Mouse (Mus musculus) intestine, postnatal 0 days (tissue): ENCODE measurements at regions not wholly inside any gene's neighbourhood (a gene's known extent, or its start where the extent isn't known, plus 50 kb on each side); places are given as distances from the start of the nearest gene placed in this dataset.
A peak's percentile ranks its signal among the peaks of the same experiment; 100 is the strongest.

Experiments used
- ATAC-seq: fragments of 200-750 bp; cut with Nextera tagmentation; 2 replicates; pipeline ENCODE4 v1.8.0; 2017; ENCODE audit warnings: mild to moderate bottlenecking, moderate TSS enrichment, moderate library complexity
- H3K27ac ChIP-seq: fragments of 300-500 bp; sonication (generic); 2 replicates; pipeline ENCODE4 v1.5.1; 2014; ENCODE audit warnings: mild to moderate bottlenecking, low read depth, low read length, moderate library complexity
- H3K27me3 ChIP-seq: fragments of 300-500 bp; sonication (generic); replicated peaks from 2 replicates; pipeline ENCODE4 v1.6.1; 2014; ENCODE audit warnings: low read length, mixed read lengths; ENCODE audit not compliant: control insufficient read depth, insufficient read depth
- H3K36me3 ChIP-seq: fragments of 300-500 bp; sonication (generic); 2 replicates; pipeline ENCODE4 v1.6.1; 2014; ENCODE audit warnings: mild to moderate bottlenecking, moderate library complexity; ENCODE audit not compliant: control insufficient read depth, insufficient read depth
- H3K4me1 ChIP-seq: fragments of 300-500 bp; sonication (generic); replicated peaks from 2 replicates; pipeline ENCODE4 v1.6.1; 2014; ENCODE audit warnings: antibody characterized with exemption, low read length, mixed read lengths; ENCODE audit not compliant: control insufficient read depth, insufficient read depth
- H3K4me2 ChIP-seq: fragments of 300-500 bp; sonication (generic); replicated peaks from 2 replicates; pipeline ENCODE4 v1.6.1; 2014; ENCODE audit warnings: low read depth, mild to moderate bottlenecking, moderate library complexity
- H3K4me3 ChIP-seq: fragments of 300-500 bp; sonication (generic); 2 replicates; pipeline ENCODE4 v1.5.1; 2014; ENCODE audit warnings: low read depth, low read length
- H3K9ac ChIP-seq: fragments of 300-500 bp; sonication (generic); 2 replicates; pipeline ENCODE4 v1.6.1; 2014; ENCODE audit warnings: mild to moderate bottlenecking, low read depth, low read length
- H3K9me3 ChIP-seq: fragments of 300-500 bp; sonication (generic); 2 replicates; pipeline ENCODE4 v1.6.1; 2016; ENCODE audit warnings: mixed run types; ENCODE audit not compliant: control insufficient read depth
- CTCF ChIP-seq: sonication (generic); IDR thresholded peaks from 2 replicates; pipeline ENCODE4 v1.5.1; 2016; ENCODE audit warnings: low read depth, mild to moderate bottlenecking, control low read depth, antibody characterized with exemption, moderate library complexity
- WGBS: fragments of 180-500 bp; shearing (Covaris S2); extraction: QIAGEN DNeasy Blood & Tissue Kit; methylation state at CpG from one replicate; pipeline ENCODE4 v1.1.7; 2014; 5-methylcytosine and 5-hydroxymethylcytosine counted together

GRCm38 (mm10) chr2:61378297-61378696 is 200.1 kb upstream of the Tank start:
- Histone ChIP-seq H3K36me3 (no peaks in the 10 kb centered on the region), H3K4me2 (no peak overlapping the region), H3K4me3 (no peak overlapping the region), H3K9me3 (no peaks in the 10 kb centered on the region), H3K27ac (no peak overlapping the region), H3K27me3 (no peaks in the 10 kb centered on the region), H3K9ac (no peak overlapping the region), H3K4me1 (no peaks in the 10 kb centered on the region)
- ATAC-seq = no peak
- no peak for TF ChIP-seq CTCF
- 86% methylated on average over 5 of the region's 5 CpGs for WGBS

GRCm38 (mm10) chr2:61377756-61378155 is 200.6 kb upstream of the Tank start:
- Histone ChIP-seq H3K27ac (no peak overlapping the region), H3K4me2 (no peak overlapping the region), H3K36me3 (no peaks in the 10 kb centered on the region), H3K9ac (no peak overlapping the region), H3K4me3 (no peak overlapping the region), H3K27me3 (no peaks in the 10 kb centered on the region), H3K9me3 (no peaks in the 10 kb centered on the region), H3K4me1 (no peaks in the 10 kb centered on the region)
- TF ChIP-seq CTCF = no peak
- WGBS = 90% methylated on average over 8 of the region's 8 CpGs
- no peak for ATAC-seq

DNA sequence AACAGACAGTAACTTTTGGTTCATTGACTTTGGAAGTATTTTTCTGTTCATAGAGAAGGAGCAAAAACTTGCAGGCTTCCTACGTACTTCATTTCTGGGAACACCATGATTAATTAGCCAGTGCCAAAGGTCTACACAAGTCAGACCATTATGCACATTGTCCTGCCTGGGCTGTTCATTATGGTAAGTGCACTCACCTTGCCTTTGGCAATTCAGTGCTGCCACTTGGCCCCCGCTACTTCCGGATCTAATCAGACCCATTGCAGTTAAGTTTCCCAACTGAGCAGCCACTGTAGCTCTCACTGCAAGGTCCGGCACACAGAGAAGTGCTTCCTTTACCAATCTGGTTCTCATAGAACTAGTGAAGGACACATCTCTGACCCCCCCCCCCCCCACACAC is 215.8 kb upstream of the Tank start:
- TF ChIP-seq CTCF = no peak
- 91% methylated on average over 4 of the region's 4 CpGs for WGBS
- no peaks in the 10 kb centered on the region for H3K4me1 ChIP-seq
- H3K9me3 ChIP-seq = no peaks in the 10 kb centered on the region
- H3K27me3 ChIP-seq = no peaks in the 10 kb centered on the region
- no peak for ATAC-seq
- H3K9ac ChIP-seq = no peak overlapping the region
- no peaks in the 10 kb centered on the region for H3K36me3 ChIP-seq
- no peak overlapping the region for H3K27ac ChIP-seq
- no peak overlapping the region for H3K4me2 ChIP-seq
- no peak overlapping the region for H3K4me3 ChIP-seq

DNA sequence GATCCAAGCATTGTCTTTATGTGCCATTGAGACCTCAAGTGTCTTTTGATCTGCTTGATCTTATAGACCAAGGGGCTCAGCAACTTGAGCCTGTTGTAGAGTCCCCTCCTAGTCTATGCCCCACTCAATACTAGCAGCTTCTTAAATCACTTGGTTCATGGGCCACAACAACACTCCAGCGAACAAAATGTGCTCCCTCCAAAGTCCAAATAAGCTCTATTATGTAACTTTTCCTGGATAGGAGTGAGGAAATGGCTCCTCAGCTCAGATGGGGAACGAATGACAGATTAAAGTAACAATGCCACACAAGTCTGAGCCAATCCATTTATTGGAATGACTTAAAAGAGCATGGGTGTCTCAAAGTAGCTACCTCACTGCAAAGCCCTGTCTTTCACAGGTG is 217.0 kb upstream of the Tank start:
- no peaks in the 10 kb centered on the region for H3K9me3 ChIP-seq
- TF ChIP-seq CTCF = no peak
- H3K36me3 ChIP-seq = no peaks in the 10 kb centered on the region
- no peak for ATAC-seq
- H3K4me1 ChIP-seq = no peaks in the 10 kb centered on the region
- 76% methylated on average over 2 of the region's 2 CpGs for WGBS
- no peak overlapping the region for H3K4me2 ChIP-seq
- no peaks in the 10 kb centered on the region for H3K27me3 ChIP-seq
- no peak overlapping the region for H3K27ac ChIP-seq
- H3K9ac ChIP-seq = no peak overlapping the region
- H3K4me3 ChIP-seq = no peak overlapping the region

DNA sequence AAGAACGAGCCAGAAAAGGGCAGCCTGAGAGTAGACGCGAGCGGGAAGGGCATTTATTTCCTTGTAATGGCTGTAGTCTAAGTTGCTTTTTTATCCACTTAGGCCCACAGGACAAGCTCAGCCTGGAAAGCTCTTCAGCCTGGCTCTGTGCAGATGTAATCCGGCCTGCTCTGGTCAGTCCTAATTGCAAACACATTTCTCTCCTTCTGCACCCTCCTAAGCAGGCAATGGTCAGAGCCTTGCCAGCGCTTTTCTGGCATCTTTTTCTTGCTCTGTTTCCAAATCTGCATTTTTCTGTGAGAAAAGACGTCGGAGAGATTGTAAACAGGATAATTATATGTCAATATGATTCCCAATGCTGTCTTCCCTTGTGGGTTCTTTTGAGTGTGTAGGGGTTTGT is 224.3 kb upstream of the Tank start:
- no peak overlapping the region for H3K27ac ChIP-seq
- WGBS = 65% methylated on average over 8 of the region's 8 CpGs

GRCm38 (mm10) chr2:61347451-61347850 is 230.9 kb upstream of the Tank start:
- Histone ChIP-seq H3K9me3 (no peaks in the 10 kb centered on the region), H3K9ac (no peak overlapping the region), H3K4me2 (no peak overlapping the region), H3K27ac (no peak overlapping the region), H3K27me3 (no peaks in the 10 kb centered on the region), H3K4me3 (no peak overlapping the region), H3K4me1 (no peaks in the 10 kb centered on the region), H3K36me3 (no peaks in the 10 kb centered on the region)
- TF ChIP-seq CTCF = no peak
- 81% methylated on average over 3 of the region's 3 CpGs for WGBS
- no peak for ATAC-seq

More for the DNA sequence above, 224.3 kb upstream of the Tank start:
- Histone ChIP-seq H3K27me3 (no peaks in the 10 kb centered on the region), H3K9ac (no peak overlapping the region), H3K36me3 (no peaks in the 10 kb centered on the region), H3K4me1 (no peaks in the 10 kb centered on the region), H3K4me3 (no peak overlapping the region), H3K9me3 (no peaks in the 10 kb centered on the region), H3K4me2 (no peak overlapping the region)
- no peak for ATAC-seq
- no peak for TF ChIP-seq CTCF

GRCm38 (mm10) chr2:61346012-61346760 is 232.2 kb upstream of the Tank start:
- ATAC-seq = peak; percentile 43; the same call in 1 of the 2 replicates
- no peaks in the 10 kb centered on the region for H3K36me3 ChIP-seq
- no peaks in the 10 kb centered on the region for H3K9me3 ChIP-seq
- H3K4me1 ChIP-seq = no peaks in the 10 kb centered on the region
- no peak overlapping the region for H3K4me2 ChIP-seq
- H3K27ac ChIP-seq = no peak overlapping the region
- no peak for TF ChIP-seq CTCF
- 32% methylated on average over 8 of the region's 8 CpGs for WGBS
- no peak overlapping the region for H3K9ac ChIP-seq
- no peak overlapping the region for H3K4me3 ChIP-seq
- H3K27me3 ChIP-seq = no peaks in the 10 kb centered on the region
